Mouse (Mus musculus) common myeloid progenitor, adult 5-6 weeks (primary cell): Measurements from ENCODE around the gene Rae1. TPM values are rescaled to one million over a fixed set of nuclear protein-coding genes. Genes with fewer than 3 reads are reported as not detected.

Experiments
- total RNA-seq: library from RNA; stranded (forward); fragments of 200-1000, 187-1606 nt; gene quantifications from 2 replicates; pipeline ENCODE4 v1.2.3, GENCODE M21; 2017

The Rae1 gene
- total RNA-seq, 1 experiment from 2014 or later = 87.9 TPM

Other genes starting within 250 kb of the Rae1 start
- gene Bmp7, start 59.8 kb upstream of the Rae1 start, total RNA-seq = 0.10 TPM in 1 of 2 replicates, not detected in the other
- 0.05 TPM in 1 of 2 replicates, not detected in the other for gene Spo11, start 22.4 kb upstream of the Rae1 start, total RNA-seq
- 54.5 and 69.9 TPM in 2 replicates for gene Rbm38, start 20.4 kb downstream of the Rae1 start, total RNA-seq
- not detected in 2 replicates for gene Ctcfl, start 119.4 kb downstream of the Rae1 start, total RNA-seq
- not detected in 2 replicates for gene Pck1, start 152.9 kb downstream of the Rae1 start, total RNA-seq
- 0.15 and 6.0 TPM in 2 replicates for gene Zbp1, start 218.8 kb downstream of the Rae1 start, total RNA-seq